Mouse (Mus musculus) thymus, adult 2 months (tissue): Measurements from ENCODE around the gene Ywhae. TPM values are rescaled to one million over a fixed set of nuclear protein-coding genes. Genes with fewer than 3 reads are reported as not detected.

Experiments used
- DNase-seq: peaks from one replicate; pipeline ENCODE4 v3.0.0; 2021
- H3K27ac ChIP-seq: fragments of 200-500 bp; 2 replicates; pipeline ENCODE4 v1.5.1; 2012; ENCODE audit warnings: low read length, control low read depth; ENCODE audit not compliant: control insufficient read depth, insufficient read depth
- H3K27me3 ChIP-seq: fragments of 200-500 bp; 2 replicates; pipeline ENCODE4 v1.6.1; 2012; ENCODE audit warnings: mild to moderate bottlenecking, low read length, moderate library complexity, mixed read lengths; ENCODE audit not compliant: control insufficient read depth, insufficient read depth
- H3K36me3 ChIP-seq: fragments of 200-500 bp; 2 replicates; pipeline ENCODE4 v1.6.1; 2012; ENCODE audit warnings: mild to moderate bottlenecking, low read length, moderate library complexity; ENCODE audit not compliant: control insufficient read depth, insufficient read depth
- H3K4me1 ChIP-seq: fragments of 200-500 bp; replicated peaks from 2 replicates; pipeline ENCODE4 v1.6.1; 2012; ENCODE audit warnings: low read length; ENCODE audit not compliant: control insufficient read depth, insufficient read depth
- H3K4me3 ChIP-seq: fragments of 200-500 bp; 2 replicates; pipeline ENCODE4 v1.5.1; 2012; ENCODE audit warnings: mild to moderate bottlenecking, low read length, control low read depth, moderate library complexity; ENCODE audit not compliant: control insufficient read depth, insufficient read depth
- CTCF ChIP-seq: fragments of 200-500 bp; IDR thresholded peaks from 2 replicates; pipeline ENCODE4 v1.5.1; 2012; ENCODE audit warnings: mild to moderate bottlenecking, control low read depth, low read length, moderate library complexity, borderline replicate concordance; ENCODE audit not compliant: control insufficient read depth, poor library complexity, insufficient read depth; ENCODE audit errors: extremely low read depth
- POLR2A ChIP-seq: fragments of 200-500 bp; IDR thresholded peaks from 2 replicates; pipeline ENCODE4 v1.6.1; 2012; ENCODE audit warnings: mild to moderate bottlenecking, low read length, control low read depth, moderate library complexity; ENCODE audit not compliant: control insufficient read depth, poor library complexity, insufficient read depth; ENCODE audit errors: extremely low read depth
- WGBS: fragments of 180-500 bp; shearing (Covaris S2); methylation state at CpG from one replicate; pipeline ENCODE4 v1.1.7; 2018; 5-methylcytosine and 5-hydroxymethylcytosine counted together
- polyA plus RNA-seq: library from polyadenylated mRNA; depleted of rRNA; stranded (reverse); fragments of >200 nt; gene quantifications from 2 replicates; pipeline ENCODE4 v1.2.3, GENCODE M21; 2012; rRNA removed

Ywhae gene
- polyA plus RNA-seq, 1 experiment = 170 TPM

- no peaks in the 10 kb centered on the region for H3K36me3 ChIP-seq
- 91% methylated on average over 3 of the region's 3 CpGs for WGBS
- H3K27me3 ChIP-seq = no peaks in the 10 kb centered on the region
- no peak overlapping the region for H3K4me3 ChIP-seq
- DNase-seq = no peak
- no peaks in the 10 kb centered on the region for H3K4me1 ChIP-seq
- no peak overlapping the region for H3K27ac ChIP-seq
- TF ChIP-seq CTCF (no peak), POLR2A (no peak)
Measured at GRCm38 (mm10) chr11:75811900-75812299, 79.2 kb downstream of the Ywhae start.

GRCm38 (mm10) chr11:75813085-75813484, 80.4 kb downstream of the Ywhae start:
- no peak overlapping the region for H3K4me3 ChIP-seq
- H3K27ac ChIP-seq = no peak overlapping the region
- H3K4me1 ChIP-seq = no peaks in the 10 kb centered on the region
- TF ChIP-seq POLR2A (no peak), CTCF (no peak)
- WGBS = 91% methylated on average over 10 of the region's 10 CpGs
- no peak for DNase-seq
- H3K27me3 ChIP-seq = no peaks in the 10 kb centered on the region
- H3K36me3 ChIP-seq = no peaks in the 10 kb centered on the region

Other genes starting within 250 kb of the Ywhae start
- 142 and 161 TPM in 2 replicates for gene Prpf8, start 246.1 kb upstream of the Ywhae start, polyA plus RNA-seq
- 3.0 and 3.2 TPM in 2 replicates for gene Rilp, start 222.8 kb upstream of the Ywhae start, polyA plus RNA-seq
- 4.7 and 4.8 TPM in 2 replicates for gene Scarf1, start 219.3 kb upstream of the Ywhae start, polyA plus RNA-seq
- gene Slc43a2, start 201.2 kb upstream of the Ywhae start, polyA plus RNA-seq = 207 and 214 TPM in 2 replicates
- 99.7 and 108 TPM in 2 replicates for gene Pitpna, start 144.8 kb upstream of the Ywhae start, polyA plus RNA-seq
- 149 and 164 TPM in 2 replicates for gene Inpp5k, start 101.9 kb upstream of the Ywhae start, polyA plus RNA-seq
- gene Myo1c, start 82.4 kb upstream of the Ywhae start, polyA plus RNA-seq = 78.0 and 90.2 TPM in 2 replicates
- gene Crk, start 53.6 kb upstream of the Ywhae start, polyA plus RNA-seq = 46.7 and 85.4 TPM in 2 replicates
- gene Doc2b, start 63.2 kb downstream of the Ywhae start, polyA plus RNA-seq = 0.24 and 0.31 TPM in 2 replicates
- gene Rph3al, start 205.6 kb downstream of the Ywhae start, polyA plus RNA-seq = 7.6 TPM in 2 replicates